Mouse (Mus musculus): ENCODE data around the gene Vmn2r74. TPM values are rescaled to one million over a fixed set of nuclear protein-coding genes. Genes with fewer than 3 reads are reported as not detected.

Vmn2r74 gene
- polyA plus RNA-seq (2015; fragmentation: Nextera tagmentation; extraction: Ambion mirVana), result not detected in 2 replicates

DNA sequence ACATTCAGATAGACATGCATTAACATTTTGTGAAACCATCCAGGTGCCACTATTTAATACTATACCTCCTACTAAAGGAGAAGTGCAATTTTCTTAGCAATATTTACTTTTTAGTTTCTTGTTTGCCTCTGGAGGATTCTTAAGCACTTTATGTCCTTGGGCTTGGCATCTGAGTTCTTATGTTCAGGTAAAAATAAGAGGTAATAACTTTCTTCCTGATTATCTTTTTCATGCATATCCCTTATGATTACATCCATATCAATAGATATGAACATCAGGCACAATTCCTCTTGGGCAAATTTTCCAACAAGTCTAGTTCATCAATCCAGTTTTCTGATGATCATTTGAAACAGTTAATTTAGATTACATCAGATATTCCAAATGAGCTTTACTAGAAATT is at the start of gene Vmn2r74:
Vmn2r74 (minus strand) TSS at position 101 of the 400 bp plus-strand sequence.
- Histone ChIP-seq H3K4me1 (ENCODE audit: control insufficient read depth, insufficient read depth, low read length) (no peaks in the 10 kb centered on the region), H3K36me3 (ENCODE audit: control insufficient read depth, insufficient read depth, low read length) (no peaks in the 10 kb centered on the region), H3K27ac (ENCODE audit: low read length) (no peak within 1 kb of the TSS), H3K4me2 (ENCODE audit: low read depth, low read length) (no peak within 1 kb of the TSS), H3K27me3 (ENCODE audit: control insufficient read depth, insufficient read depth, low read length) (no peaks in the 10 kb centered on the region), H3K9me3 (replicated peaks; ENCODE audit: control insufficient read depth, low read length) (no peaks in the 10 kb centered on the region), H3K9ac (ENCODE audit: low read length) (no peak within 1 kb of the TSS), H3K4me3 (replicated peaks; ENCODE audit: low read length) (no peak within 1 kb of the TSS)
- no peak for ATAC-seq (ENCODE audit: insufficient read depth, low FRiP score)

DNA sequence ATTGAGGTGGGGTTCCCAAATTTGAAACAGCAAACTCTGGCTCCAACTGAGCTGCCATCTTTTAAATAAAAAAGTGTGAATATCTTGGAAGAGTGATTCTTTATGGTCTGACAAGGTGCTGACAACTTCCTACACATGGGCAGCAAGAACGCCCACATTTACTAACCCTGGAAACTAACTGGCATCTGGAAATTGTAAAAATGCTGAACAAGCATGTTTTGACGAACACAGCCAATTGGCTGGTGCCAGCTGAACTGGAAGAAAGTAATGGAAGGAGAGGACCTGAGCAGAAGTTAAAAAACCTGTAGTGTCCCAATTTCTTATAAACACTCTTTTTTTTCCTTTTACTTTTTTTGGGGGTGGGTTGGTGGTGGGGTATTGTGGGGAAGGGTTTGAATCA is 46.1 kb upstream of the Vmn2r74 start:
- Histone ChIP-seq H3K4me1 (ENCODE audit: control insufficient read depth, insufficient read depth, low read length) (no peaks in the 10 kb centered on the region), H3K27me3 (ENCODE audit: control insufficient read depth, insufficient read depth, low read length) (no peaks in the 10 kb centered on the region), H3K9me3 (replicated peaks; ENCODE audit: control insufficient read depth, low read length) (no peaks in the 10 kb centered on the region), H3K4me2 (ENCODE audit: low read depth, low read length) (no peak overlapping the region), H3K4me3 (replicated peaks; ENCODE audit: low read length) (no peak overlapping the region), H3K9ac (ENCODE audit: low read length) (no peak overlapping the region), H3K27ac (ENCODE audit: low read length) (no peak overlapping the region), H3K36me3 (ENCODE audit: control insufficient read depth, insufficient read depth, low read length) (no peaks in the 10 kb centered on the region)
- no peak for ATAC-seq (ENCODE audit: insufficient read depth, low FRiP score)
- WGBS, result 81% methylated on average over 2 of the region's 2 CpGs

Other genes with a start within 250 kb of the Vmn2r74 start
- gene Vmn2r72, start 206.5 kb downstream of the Vmn2r74 start, polyA plus RNA-seq (2015; fragmentation: Nextera tagmentation; extraction: Ambion mirVana), result not detected in 2 replicates
- gene Vmn2r73, start 85.4 kb downstream of the Vmn2r74 start, polyA plus RNA-seq (2015; fragmentation: Nextera tagmentation; extraction: Ambion mirVana), result not detected in 2 replicates
- gene Vmn2r75, start 210.1 kb upstream of the Vmn2r74 start, polyA plus RNA-seq (2015; fragmentation: Nextera tagmentation; extraction: Ambion mirVana), result not detected in 2 replicates